Mouse (Mus musculus) brain, embryonic 14.5 days (tissue): ENCODE measurements around the gene Antxr2.

Source experiments
- CTCF ChIP-seq: fragments of 200-500 bp; IDR thresholded peaks from 2 replicates; pipeline ENCODE4 v1.5.1; 2012; ENCODE audit warnings: inconsistent platforms, mild to moderate bottlenecking, moderate library complexity, borderline replicate concordance; ENCODE audit not compliant: insufficient read depth, insufficient read length; ENCODE audit errors: extremely low read depth
- POLR2A ChIP-seq: fragments of 200-500 bp; IDR thresholded peaks from 2 replicates; pipeline ENCODE4 v1.6.1; 2012; ENCODE audit warnings: mild to moderate bottlenecking, inconsistent platforms, borderline replicate concordance; ENCODE audit not compliant: poor library complexity, insufficient read depth, insufficient read length, severe bottlenecking; ENCODE audit errors: extremely low read depth

DNA sequence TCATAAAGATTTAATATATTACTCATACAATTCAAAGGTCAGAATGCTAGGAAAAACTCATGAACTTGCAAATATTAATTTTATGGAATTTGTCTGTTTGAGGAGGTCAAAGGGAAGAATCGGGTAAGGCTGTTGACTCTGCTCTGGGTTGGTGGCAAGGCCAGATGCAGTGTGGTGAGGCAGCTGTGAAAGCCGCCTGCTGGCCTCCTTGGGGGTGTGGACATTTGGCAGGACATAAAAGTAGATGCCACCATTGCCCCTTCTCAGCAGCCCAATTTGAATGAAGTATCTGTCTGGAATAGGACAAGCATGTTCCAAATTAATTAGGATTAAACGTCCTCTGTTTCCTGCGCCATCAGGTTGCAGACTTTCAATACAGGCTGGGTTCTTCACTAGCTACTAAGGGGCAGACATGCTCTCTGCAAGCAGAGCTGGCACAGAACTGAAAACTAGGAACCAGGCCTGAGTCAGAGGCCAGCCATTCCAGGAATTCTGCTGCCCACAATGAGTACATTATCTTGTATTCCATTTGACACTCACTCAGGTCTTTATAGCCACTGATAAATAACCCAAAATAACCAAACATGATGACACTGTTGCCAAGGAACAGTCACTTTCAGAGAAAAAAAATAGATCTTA is 44.1 kb downstream of the Antxr2 start:
- TF ChIP-seq CTCF (no peak), POLR2A (no peak)
